Mouse (Mus musculus): ENCODE measurements around the gene Hecw1.
"Not testable (repeated sequence)": the region's sequence is repeated elsewhere in the genome, so short reads cannot be mapped to it uniquely, and the experiment has no call there.

Hecw1 gene

DNA sequence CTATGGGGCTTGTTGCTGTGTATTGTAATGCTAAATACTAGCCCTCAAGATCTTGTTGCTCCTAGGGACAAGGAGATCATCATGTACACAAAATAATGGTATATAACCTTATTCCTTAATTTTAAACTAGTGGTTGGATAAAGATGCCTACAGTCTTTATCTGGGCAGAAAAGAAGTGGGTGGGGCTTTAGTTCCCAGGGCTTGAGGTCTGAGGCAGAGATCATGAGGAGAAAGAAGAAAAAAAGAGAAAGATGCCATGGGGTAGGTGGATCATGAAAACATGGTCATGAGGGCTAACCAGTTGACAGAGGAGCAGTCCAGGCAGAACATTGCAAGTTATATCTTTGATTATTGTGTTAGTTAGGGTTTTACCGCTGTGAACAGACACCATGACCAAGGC is 195.8 kb downstream of the Hecw1 start:
- DNase-seq = no peak

DNA sequence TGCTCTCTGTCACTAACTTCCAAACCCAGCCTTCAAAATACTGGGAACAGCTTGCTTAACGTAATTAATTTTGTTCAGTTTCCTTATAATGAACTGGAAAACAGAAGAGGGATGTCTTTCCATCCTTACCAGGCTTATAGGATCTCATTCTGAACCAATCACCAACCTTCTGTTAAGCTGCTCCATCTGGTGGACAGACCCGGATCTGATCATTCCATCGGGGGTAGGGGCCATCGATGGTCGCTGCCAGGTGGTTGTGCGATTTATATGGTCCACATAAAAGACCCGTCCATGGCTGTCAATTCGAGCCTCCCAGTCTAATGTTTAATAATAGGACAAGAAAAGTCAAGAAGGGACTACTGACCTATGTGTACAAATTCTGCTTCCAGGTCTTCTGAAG is 216.4 kb downstream of the Hecw1 start:
- no peak for DNase-seq

DNA sequence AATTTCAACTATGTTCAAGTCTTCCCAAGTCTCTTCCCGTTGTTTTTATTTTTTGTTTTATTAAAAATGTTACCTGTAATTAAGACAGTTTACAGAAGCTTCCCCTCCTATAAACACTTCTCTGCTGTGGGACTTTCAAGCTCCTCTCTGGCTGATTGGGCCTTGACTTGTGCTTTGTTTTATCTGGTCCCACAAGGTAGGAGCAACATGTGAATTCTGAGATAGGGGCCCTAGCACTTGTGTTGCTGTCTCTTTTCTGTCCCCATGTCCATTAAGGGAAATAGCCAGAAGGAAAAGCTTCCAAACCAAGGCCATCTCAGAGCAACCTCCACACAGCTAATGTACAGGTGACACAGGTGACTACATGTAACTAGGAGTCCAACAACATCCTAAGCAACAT is 218.9 kb downstream of the Hecw1 start:
- no peak for DNase-seq

DNA sequence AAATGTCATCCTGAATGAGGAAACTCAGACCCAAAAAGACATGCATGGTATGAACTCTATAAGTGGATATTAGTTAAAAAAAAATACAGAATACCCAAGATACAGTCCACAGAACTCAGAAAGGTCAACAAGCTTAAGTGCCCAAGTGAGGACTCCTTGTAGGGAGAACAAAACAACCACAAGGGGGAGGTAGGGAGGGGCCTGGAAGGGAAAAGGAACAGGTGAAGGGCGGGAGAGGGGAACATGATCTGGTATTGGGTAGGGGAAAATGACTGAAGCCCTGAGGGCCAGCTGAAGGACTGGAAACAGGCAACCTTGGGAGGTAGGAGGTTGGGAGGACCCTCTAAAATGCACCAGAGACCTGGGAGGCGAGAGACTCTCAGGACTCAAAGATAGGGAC is 220.1 kb downstream of the Hecw1 start:
- no peak for DNase-seq

DNA sequence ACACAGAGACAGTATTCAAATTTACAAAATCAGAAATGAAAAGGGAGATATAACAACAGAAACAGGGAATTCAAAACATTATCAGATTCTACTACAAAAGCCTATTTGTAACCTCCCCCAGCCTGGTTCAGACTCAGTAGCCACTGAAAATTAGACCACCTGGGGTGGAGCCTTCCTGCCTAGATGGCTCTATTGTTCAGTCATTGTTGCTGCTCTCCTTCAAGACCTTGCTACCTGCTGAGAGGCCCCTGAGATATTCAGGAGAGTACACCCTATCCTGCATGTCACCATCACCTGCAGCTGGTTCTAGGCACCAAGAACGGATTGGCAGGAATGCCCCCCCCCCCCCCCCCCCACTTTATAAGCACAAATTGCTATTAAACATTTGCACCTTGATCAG is 233.0 kb downstream of the Hecw1 start:
- no peak for DNase-seq

DNA sequence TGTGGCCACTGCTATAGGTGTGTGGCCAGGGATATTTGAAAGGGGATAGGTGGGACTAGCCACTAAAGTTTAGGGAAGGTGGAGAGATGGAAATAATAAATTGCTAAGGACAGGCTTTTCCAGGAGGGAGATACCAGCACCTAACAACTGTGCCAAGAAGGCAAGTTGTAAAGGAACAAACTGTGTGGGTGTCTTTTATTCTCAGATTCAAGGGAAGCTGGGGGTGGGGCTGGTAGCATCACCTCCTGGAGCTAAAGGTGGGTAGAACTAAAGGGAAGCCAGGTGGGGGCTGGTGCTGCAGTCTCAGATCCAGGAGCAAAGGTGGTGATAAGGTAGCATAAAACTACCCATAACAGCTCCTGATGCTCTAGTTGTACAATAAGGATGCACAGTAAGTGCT is 251.6 kb downstream of the Hecw1 start:
- no peak for DNase-seq

DNA sequence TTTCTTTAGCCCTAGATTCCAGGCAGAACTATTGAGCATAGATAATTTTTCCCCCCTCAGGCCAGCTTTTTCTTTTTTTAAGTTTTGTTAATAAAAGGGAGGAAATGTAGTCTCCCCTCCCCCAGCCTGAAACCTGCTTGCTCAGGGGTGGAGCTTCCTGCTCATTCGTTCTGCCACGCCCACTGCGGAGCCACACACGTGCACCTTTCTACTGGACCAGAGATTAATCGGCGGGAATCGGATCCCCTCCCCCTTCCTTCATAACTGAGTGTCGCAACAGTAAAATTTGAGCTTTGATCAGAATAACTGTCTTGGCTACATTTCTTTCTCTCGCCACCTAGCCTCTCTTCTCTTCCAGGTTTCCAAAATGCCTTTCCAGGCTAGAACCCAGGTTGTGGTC is 262.1 kb downstream of the Hecw1 start:
- DNase-seq = not testable (repeated sequence)

DNA sequence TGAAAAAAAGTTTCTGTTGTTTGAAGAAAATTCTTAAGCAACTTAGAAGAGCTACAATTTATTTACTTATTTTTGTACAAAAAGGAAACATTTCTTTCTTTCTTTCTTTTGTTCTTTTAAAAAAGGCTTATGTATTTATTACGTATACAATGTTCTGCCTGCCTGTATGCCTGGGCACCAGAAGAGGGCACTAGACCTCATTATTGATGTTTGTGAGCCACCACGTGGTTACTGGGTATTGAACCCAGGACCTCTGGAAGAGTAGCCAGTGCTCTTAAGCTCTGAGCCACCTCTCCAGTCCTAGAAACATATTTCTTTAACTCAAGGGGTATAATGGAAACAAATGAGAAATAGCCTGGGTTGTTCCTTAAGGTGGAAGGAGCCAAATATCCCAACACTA is 277.1 kb downstream of the Hecw1 start:
- no peak for DNase-seq

DNA sequence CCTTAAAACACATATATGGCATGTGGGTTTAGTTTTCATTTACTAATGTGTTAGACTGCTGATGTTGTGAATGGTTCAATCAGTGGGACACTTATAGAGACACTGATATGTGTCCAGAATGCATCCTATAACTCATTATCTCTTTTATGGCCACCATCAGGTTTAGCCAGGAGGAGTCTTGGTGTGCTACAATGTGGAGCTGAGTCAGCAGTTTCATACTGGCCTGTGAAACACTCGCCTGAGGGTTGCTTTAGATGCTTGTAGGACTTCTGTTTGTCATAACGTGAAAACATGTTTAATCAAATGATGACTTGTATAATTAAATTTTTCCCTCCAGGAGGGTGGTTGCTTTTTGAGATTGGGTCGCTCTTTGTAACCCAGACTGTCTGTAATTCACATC is 343.4 kb downstream of the Hecw1 start:
- no peak for DNase-seq

DNA sequence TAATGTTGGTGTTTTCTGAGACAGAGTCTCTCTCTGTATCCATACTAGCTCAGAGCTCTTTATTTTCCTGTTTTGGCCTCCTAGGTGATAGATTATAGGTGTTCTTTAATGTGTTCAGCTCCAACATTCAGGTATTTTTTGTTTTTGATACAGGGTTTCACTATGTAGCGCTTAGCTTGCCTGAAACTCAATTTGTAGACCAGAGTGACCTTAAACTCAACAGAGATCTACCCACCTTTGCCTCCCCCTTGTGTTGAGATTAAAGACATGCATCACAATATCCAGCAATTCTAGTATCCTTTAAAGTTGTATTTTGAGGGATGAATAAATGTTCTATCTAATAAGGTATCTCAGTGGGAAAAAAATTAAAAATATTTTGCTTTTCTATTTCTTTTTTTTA is 345.0 kb downstream of the Hecw1 start:
- peak; percentile 20 for DNase-seq

All from cerebellum, adult 9-10 months (tissue).